Mouse (Mus musculus) hindbrain, embryonic 13.5 days (tissue): ENCODE data around the gene Ggt7. TPM values are rescaled to one million over a fixed set of nuclear protein-coding genes. Genes with fewer than 3 reads are reported as not detected.
A peak's percentile ranks its signal among the peaks of the same experiment; 100 is the strongest.
"Not testable (repeated sequence)": the region's sequence is repeated elsewhere in the genome, so short reads cannot be mapped to it uniquely, and the experiment has no call there.

Experiments
- ATAC-seq: fragments of 200-750 bp; cut with Nextera tagmentation; 2 replicates; pipeline ENCODE4 v1.8.0; 2017; ENCODE audit warnings: moderate TSS enrichment; ENCODE audit not compliant: low FRiP score
- H3K27ac ChIP-seq: fragments of 300-500 bp; sonication (generic); 2 replicates; pipeline ENCODE4 v1.5.1; 2015; ENCODE audit warnings: inconsistent platforms, mild to moderate bottlenecking, moderate library complexity
- H3K27me3 ChIP-seq: fragments of 300-500 bp; sonication (generic); 2 replicates; pipeline ENCODE4 v1.6.1; 2015; ENCODE audit warnings: mild to moderate bottlenecking, inconsistent platforms
- H3K36me3 ChIP-seq: fragments of 300-500 bp; sonication (generic); 2 replicates; pipeline ENCODE4 v1.6.1; 2015; ENCODE audit warnings: mild to moderate bottlenecking, inconsistent platforms
- H3K4me1 ChIP-seq: fragments of 300-500 bp; sonication (generic); replicated peaks from 2 replicates; pipeline ENCODE4 v1.6.1; 2015; ENCODE audit warnings: inconsistent platforms
- H3K4me2 ChIP-seq: fragments of 300-500 bp; sonication (generic); 2 replicates; pipeline ENCODE4 v1.6.1; 2015; ENCODE audit warnings: inconsistent platforms, mild to moderate bottlenecking, moderate library complexity
- H3K4me3 ChIP-seq: fragments of 300-500 bp; sonication (generic); 2 replicates; pipeline ENCODE4 v1.5.1; 2015; ENCODE audit warnings: mild to moderate bottlenecking, inconsistent platforms
- H3K9ac ChIP-seq: fragments of 300-500 bp; sonication (generic); 2 replicates; pipeline ENCODE4 v1.6.1; 2015; ENCODE audit warnings: mild to moderate bottlenecking, inconsistent platforms
- H3K9me3 ChIP-seq: fragments of 300-500 bp; sonication (generic); 2 replicates; pipeline ENCODE4 v1.6.1; 2016; ENCODE audit warnings: inconsistent platforms
- WGBS: fragments of 180-500 bp; shearing (Covaris S2); methylation state at CpG from one replicate; pipeline ENCODE4 v1.1.7; 2015; 5-methylcytosine and 5-hydroxymethylcytosine counted together
- polyA plus RNA-seq: library from polyadenylated mRNA; unstranded; fragments of >200 nt; fragmentation: Nextera tagmentation; extraction: Ambion mirVana; gene quantifications from 2 replicates; pipeline ENCODE4 v1.2.1, GENCODE M21; 2015

The Ggt7 gene
- 66.3 and 73.6 TPM in 2 replicates for polyA plus RNA-seq

DNA sequence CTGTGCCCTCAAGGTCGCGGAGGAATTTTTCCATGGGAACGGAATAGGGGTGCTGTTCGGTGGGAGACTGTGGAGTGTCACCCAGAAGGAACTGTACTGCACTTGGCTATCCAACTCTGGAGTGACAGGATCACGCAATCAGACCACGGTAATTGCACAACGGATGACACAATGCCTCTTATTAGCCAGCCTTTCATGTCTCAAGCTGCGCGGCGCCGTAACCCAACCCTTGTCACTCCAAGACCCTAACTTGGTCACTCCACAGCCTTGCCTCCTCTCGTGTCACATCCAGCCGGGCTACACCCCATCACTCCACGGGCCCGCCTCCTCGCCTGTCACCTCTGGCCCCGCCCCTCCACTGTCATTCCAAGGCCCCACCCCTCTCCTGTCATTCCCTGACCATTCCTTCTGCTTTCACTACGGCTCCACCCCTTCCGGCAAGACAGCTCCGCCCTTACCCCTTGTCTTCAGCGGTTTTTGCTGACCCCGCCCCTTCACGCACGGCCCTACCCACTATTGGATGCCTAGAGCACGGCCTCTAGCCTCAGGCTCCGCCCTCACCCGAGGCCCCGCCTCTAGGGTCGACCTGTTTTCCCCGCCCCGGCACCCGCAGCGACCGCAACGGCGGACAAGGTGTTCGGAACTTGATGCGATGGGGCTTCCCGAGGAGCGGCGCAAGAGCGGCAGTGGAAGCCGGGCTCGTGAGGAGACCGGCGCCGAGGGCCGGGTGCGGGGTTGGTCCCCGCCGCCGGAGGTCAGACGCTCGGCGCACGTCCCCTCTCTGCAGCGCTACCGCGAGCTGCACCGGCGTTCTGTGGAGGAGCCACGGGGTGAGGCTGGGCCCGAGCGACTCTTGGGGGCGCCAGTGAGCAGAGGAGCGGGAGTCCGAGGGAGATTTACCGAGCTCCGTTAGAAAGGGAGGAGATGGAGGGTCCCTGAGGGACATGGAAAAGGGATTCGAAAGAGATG is at the start of gene Ggt7, which contains the start of gene Acss2:
TSS of gene Ggt7 (minus strand) at position 783 of the 969 bp plus-strand sequence.
TSS of gene Acss2 (plus strand) at position 494 of the 969 bp plus-strand sequence.
- peaks cover 29% of the 10 kb centered on the region for H3K4me1 ChIP-seq
- ATAC-seq: peak; percentile 98
- peak within 1 kb of the TSS; percentile 85 for H3K27ac ChIP-seq
- no peaks in the 10 kb centered on the region for H3K9me3 ChIP-seq
- H3K27me3 ChIP-seq: no peaks in the 10 kb centered on the region
- 3% methylated on average over 70 of the region's 70 CpGs for WGBS
- peak within 1 kb of the TSS; percentile 76 for H3K4me2 ChIP-seq
- H3K4me3 ChIP-seq: peak within 1 kb of the TSS; percentile 66
- H3K9ac ChIP-seq: peak within 1 kb of the TSS; percentile 75
- H3K36me3 ChIP-seq: no peaks in the 10 kb centered on the region

GRCm38 (mm10) chr2:155567751-155568150 is 49.7 kb upstream of the Ggt7 start:
- no peak overlapping the region for H3K27ac ChIP-seq
- no peaks in the 10 kb centered on the region for H3K27me3 ChIP-seq
- no peak for ATAC-seq
- H3K4me2 ChIP-seq: no peak overlapping the region
- H3K9me3 ChIP-seq: no peaks in the 10 kb centered on the region
- H3K36me3 ChIP-seq: peaks cover 25% of the 10 kb centered on the region
- H3K4me3 ChIP-seq: no peak overlapping the region
- WGBS: 89% methylated on average over 5 of the region's 5 CpGs
- H3K9ac ChIP-seq: no peak overlapping the region
- H3K4me1 ChIP-seq: no peaks in the 10 kb centered on the region

DNA sequence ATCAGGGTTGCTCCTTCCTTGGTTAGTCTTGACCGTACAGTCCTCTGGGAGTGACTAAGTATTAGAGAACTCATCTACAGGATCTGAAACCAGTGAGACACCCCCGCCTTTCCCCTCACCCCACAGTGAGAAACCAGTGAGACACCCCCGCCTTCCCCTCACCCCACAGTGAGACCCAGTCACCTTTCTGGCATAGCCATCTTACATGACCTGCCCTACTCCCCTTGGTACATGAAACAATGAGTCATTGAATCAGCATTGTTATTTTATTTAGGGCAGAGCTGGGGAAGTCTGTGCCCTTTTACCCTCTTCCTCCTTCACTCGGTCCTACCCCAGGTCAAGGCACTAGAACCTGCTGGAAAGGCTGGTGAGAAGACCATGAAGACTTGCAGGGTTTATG is 44.9 kb upstream of the Ggt7 start:
- Histone ChIP-seq H3K27me3 (no peaks in the 10 kb centered on the region), H3K36me3 (peaks cover 63% of the 10 kb centered on the region), H3K27ac (no peak overlapping the region), H3K4me2 (no peak overlapping the region), H3K4me1 (no peaks in the 10 kb centered on the region), H3K9me3 (no peaks in the 10 kb centered on the region), H3K4me3 (no peak overlapping the region), H3K9ac (no peak overlapping the region)
- WGBS: 77% methylated on average over 4 of the region's 4 CpGs
- ATAC-seq: no peak

DNA sequence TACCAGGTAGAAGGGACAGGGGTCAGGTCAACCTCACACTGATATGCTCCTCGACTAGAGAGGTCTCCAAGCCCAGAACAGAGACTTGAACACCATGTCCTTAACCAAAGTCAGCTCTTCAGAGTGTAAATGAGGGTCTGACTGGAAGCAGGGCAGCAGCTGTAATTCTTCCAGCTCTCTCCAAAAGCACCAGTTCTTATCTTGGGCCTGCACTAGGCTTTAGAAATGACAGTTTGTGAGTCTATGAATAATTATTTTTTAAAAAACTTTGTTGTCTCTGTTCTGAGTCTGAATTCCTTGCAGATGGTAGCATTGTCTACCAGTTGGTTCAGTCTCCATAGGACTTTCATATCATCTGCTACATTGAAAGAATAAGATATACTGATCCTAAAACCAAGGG is 44.2 kb upstream of the Ggt7 start:
- Histone ChIP-seq H3K9me3 (no peaks in the 10 kb centered on the region), H3K27me3 (no peaks in the 10 kb centered on the region), H3K4me1 (no peaks in the 10 kb centered on the region), H3K4me3 (no peak overlapping the region), H3K9ac (no peak overlapping the region), H3K27ac (no peak overlapping the region), H3K4me2 (no peak overlapping the region), H3K36me3 (peaks cover 58% of the 10 kb centered on the region)
- ATAC-seq: no peak
- 64% methylated on average over 1 of the region's 1 CpGs for WGBS

DNA sequence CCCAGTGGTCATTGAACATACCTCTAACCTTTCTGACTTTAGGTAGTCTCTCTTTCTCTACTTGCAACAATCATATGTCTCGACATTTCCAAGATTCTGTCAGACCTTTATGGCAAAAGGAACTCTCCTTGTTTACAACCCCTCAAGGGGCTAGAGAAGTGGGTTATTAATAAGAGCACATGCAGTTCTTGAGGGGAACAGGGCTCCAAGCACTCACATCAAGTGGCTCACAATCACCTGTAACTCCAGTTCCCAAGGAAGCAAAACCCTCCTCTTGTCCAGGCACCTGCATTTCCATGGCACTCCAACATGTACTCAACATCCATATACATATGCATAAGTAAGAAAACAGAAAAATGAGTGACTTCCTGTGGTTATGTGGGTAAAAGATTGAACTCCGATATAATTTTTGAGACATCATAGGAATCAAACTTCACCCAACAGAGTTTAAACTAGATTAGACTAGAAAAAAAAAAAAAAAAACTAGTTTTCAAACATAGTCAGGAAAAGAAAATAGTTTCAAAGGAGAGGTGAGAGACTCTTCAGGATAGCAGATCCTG is 36.5 kb upstream of the Ggt7 start:
- Histone ChIP-seq H3K27ac (no peak overlapping the region), H3K9ac (no peak overlapping the region), H3K9me3 (no peaks in the 10 kb centered on the region), H3K4me2 (no peak overlapping the region), H3K27me3 (no peaks in the 10 kb centered on the region), H3K36me3 (peaks cover 28% of the 10 kb centered on the region), H3K4me1 (no peaks in the 10 kb centered on the region), H3K4me3 (no peak overlapping the region)
- ATAC-seq: no peak
- WGBS: 85% methylated on average over 2 of the region's 2 CpGs

DNA sequence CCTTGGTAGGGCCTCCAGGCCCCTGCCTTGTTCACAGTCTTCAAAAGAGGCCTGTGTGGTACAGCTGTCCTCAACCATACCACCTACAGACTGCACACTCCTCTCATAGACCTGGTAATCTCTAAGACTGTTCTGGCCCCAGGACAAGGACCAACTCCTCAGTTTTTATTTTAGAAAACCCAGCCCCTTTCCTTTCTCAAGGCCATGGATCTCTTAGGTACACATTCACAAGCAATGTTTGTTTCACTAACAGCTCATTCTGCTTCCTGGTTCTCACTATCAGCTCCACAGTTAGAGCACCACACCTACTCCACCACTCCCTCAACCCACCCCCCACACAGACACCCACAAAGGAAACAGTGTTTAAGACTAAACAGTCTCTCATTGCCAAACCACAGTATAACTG is 34.9 kb upstream of the Ggt7 start:
- peaks cover 20% of the 10 kb centered on the region for H3K36me3 ChIP-seq
- no peak for ATAC-seq
- H3K4me2 ChIP-seq: no peak overlapping the region
- no peak overlapping the region for H3K4me3 ChIP-seq
- no peak overlapping the region for H3K9ac ChIP-seq
- H3K27ac ChIP-seq: no peak overlapping the region
- no peaks in the 10 kb centered on the region for H3K9me3 ChIP-seq
- no peaks in the 10 kb centered on the region for H3K4me1 ChIP-seq
- no peaks in the 10 kb centered on the region for H3K27me3 ChIP-seq

GRCm38 (mm10) chr2:155552336-155552735 is 34.3 kb upstream of the Ggt7 start:
- Histone ChIP-seq H3K9ac (no peak overlapping the region), H3K4me1 (no peaks in the 10 kb centered on the region), H3K4me2 (no peak overlapping the region), H3K4me3 (no peak overlapping the region), H3K9me3 (no peaks in the 10 kb centered on the region), H3K36me3 (peaks cover 20% of the 10 kb centered on the region), H3K27ac (no peak overlapping the region), H3K27me3 (no peaks in the 10 kb centered on the region)
- no peak for ATAC-seq

DNA sequence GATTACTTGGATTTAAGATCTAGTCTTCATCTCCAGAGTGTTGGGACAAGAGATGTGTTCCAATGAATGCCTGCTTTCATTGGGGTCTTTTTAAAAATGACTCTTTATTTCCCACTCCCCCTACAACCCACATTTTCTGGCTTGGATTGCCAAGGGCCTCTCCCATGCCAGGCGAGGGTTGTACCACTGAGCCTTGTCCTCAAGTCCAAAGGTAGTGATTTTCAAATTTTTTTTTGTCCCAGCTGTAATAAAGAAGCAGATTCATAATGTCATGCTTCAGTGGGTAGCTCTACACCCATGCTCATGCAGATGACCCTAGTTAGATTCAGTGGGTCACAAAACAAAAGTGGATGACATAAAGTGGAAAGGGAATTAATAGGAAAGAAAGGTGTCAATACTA is 28.9 kb upstream of the Ggt7 start:
- H3K9ac ChIP-seq: no peak overlapping the region
- ATAC-seq: no peak
- no peak overlapping the region for H3K27ac ChIP-seq
- peaks cover 10% of the 10 kb centered on the region; the same call in 1 of the 2 replicates for H3K36me3 ChIP-seq
- no peak overlapping the region for H3K4me3 ChIP-seq
- no peaks in the 10 kb centered on the region for H3K4me1 ChIP-seq
- no peak overlapping the region for H3K4me2 ChIP-seq
- WGBS: 81% methylated on average over 1 of the region's 1 CpGs
- no peaks in the 10 kb centered on the region for H3K27me3 ChIP-seq
- H3K9me3 ChIP-seq: no peaks in the 10 kb centered on the region

DNA sequence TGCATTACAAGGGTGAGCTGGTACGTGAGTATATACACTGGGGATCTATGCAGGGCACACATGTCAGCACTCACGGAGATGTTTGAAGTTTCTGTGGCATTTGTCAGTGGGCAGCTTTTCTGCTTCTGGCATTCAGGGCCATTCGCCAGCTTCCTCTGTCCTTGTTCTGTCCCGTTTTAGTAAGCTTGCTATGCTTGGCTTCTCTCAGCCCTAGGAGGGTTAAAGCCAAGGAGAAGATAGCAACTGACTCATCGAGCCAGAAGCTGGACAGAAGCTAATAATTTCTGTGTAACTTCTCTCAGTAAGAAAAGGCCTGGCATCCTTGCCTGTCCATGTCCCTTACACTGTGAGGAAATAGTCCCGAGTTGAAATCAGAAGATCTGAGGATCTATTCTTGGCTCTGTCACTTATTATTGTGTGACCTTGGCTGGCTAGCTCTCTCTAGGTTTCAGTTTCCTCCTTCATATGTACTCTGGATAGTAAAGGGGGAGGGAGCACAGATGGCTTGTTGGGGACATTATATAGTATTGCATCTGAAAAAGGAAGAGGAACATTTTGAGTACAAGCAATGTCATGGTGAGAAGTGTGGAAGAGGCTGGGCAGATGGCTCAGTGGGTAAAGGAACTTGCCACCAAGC is 22.9 kb upstream of the Ggt7 start:
- H3K4me2 ChIP-seq: no peak overlapping the region
- no peak overlapping the region for H3K9ac ChIP-seq
- WGBS: 75% methylated on average over 6 of the region's 6 CpGs
- H3K4me1 ChIP-seq: no peaks in the 10 kb centered on the region
- H3K27ac ChIP-seq: no peak overlapping the region
- no peaks in the 10 kb centered on the region for H3K27me3 ChIP-seq
- no peaks in the 10 kb centered on the region for H3K36me3 ChIP-seq
- H3K4me3 ChIP-seq: no peak overlapping the region
- ATAC-seq: no peak
- H3K9me3 ChIP-seq: no peaks in the 10 kb centered on the region

DNA sequence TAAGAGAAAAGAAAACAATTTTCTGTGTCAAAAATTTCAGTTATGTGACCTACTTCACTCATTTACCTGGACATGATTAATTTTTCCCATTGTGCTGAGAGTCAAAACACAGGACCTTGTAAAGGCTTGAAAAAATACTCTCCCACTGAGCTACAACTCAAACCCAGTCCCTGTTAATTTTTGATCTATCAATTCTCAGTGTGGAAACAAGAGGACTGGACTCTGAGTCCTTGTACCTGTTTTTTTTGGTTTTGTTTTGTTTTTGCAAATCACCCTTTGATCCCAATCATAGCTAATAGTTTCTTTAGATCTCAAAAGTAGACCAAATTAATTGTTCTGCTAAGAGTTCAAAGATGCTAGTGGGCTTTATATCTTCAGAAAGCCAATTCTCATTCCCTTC is 21.7 kb upstream of the Ggt7 start:
- no peak overlapping the region for H3K9ac ChIP-seq
- ATAC-seq: no peak

GRCm38 (mm10) chr2:155538463-155539057 is 20.5 kb upstream of the Ggt7 start:
- ATAC-seq, H3K9ac ChIP-seq, H3K4me2 ChIP-seq, H3K9me3 ChIP-seq, H3K4me1 ChIP-seq, H3K27ac ChIP-seq, H3K27me3 ChIP-seq, H3K4me3 ChIP-seq, H3K36me3 ChIP-seq: not testable (repeated sequence)
- WGBS: 89% methylated on average over 19 of the region's 19 CpGs

More for the DNA sequence above, 21.7 kb upstream of the Ggt7 start:
- Histone ChIP-seq H3K4me1 (no peaks in the 10 kb centered on the region), H3K27me3 (no peaks in the 10 kb centered on the region), H3K4me3 (no peak overlapping the region), H3K4me2 (no peak overlapping the region), H3K36me3 (no peaks in the 10 kb centered on the region), H3K9me3 (no peaks in the 10 kb centered on the region), H3K27ac (no peak overlapping the region)

- Histone ChIP-seq H3K9ac (no peak overlapping the region), H3K36me3 (no peaks in the 10 kb centered on the region), H3K4me2 (no peak overlapping the region), H3K9me3 (no peaks in the 10 kb centered on the region), H3K4me1 (no peaks in the 10 kb centered on the region), H3K4me3 (no peak overlapping the region), H3K27me3 (no peaks in the 10 kb centered on the region), H3K27ac (no peak overlapping the region)
- WGBS: 83% methylated on average over 5 of the region's 5 CpGs
- no peak for ATAC-seq
These were observed 19.9 kb upstream of the Ggt7 start for GRCm38 (mm10) chr2:155537761-155538462.
